Mouse (Mus musculus): ENCODE results near the gene Pfn4. TPM values are rescaled to one million over a fixed set of nuclear protein-coding genes. Genes with fewer than 3 reads are reported as not detected.

Gene Pfn4
- total RNA-seq, 2 experiments from 2014 or later: 9.7 to 12.5 TPM

DNA sequence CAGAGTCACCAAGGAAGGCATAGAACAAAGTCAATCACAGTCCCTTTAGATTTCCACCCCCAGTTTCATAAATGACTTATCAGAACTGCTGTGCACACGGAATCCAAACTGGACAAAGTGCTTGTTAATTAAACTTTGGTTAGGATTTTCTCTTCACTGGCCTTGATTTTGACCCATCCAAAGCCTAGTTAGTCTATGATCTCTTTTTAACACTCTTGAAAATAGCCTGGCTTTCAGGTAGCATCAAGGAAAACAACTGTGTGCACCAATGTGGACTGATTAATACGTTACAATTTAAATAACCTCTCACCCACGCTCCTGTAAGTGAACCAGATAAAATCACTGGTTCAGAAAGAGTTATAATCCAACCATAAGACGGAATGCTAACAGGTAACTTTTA, 42.2 kb downstream of the Pfn4 start:
- no peak for TF ChIP-seq CTCF (IDR thresholded peaks at IDR 0.05)
- no peak overlapping the region for H3K4me3 ChIP-seq
- H3K27ac ChIP-seq: no peak overlapping the region
- DNase-seq (ENCODE audit: extremely low spot score in 1 of 2, low spot score in 2 of 2): no peak
- intact Hi-C loops (cut with DNase I): no loop called here

DNA sequence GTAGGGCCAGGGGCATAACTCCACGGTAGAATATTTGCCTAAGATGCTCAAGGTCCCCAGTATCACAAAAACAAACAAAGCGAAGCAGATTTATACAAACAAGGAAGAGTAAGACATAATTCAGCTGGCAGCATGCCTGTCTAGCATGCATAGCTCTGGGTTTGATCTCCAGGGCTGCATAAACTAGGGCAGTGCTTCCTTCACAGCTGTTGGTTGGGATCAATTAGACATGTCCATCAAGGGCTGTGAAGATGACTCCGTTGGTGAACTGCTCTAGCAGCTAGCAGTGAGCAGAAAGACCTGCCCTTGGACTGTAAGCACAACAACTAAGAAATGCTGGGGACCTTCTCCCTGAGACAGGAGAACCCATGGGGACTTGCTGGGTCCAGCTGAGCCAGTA, 42.9 kb downstream of the Pfn4 start:
- TF ChIP-seq CTCF (IDR thresholded peaks at IDR 0.05): no peak
- intact Hi-C loops (cut with DNase I): no loop called here
- no peak for DNase-seq (ENCODE audit: extremely low spot score in 1 of 2, low spot score in 2 of 2)
- no peak overlapping the region for H3K27ac ChIP-seq
- no peak overlapping the region for H3K4me3 ChIP-seq

DNA sequence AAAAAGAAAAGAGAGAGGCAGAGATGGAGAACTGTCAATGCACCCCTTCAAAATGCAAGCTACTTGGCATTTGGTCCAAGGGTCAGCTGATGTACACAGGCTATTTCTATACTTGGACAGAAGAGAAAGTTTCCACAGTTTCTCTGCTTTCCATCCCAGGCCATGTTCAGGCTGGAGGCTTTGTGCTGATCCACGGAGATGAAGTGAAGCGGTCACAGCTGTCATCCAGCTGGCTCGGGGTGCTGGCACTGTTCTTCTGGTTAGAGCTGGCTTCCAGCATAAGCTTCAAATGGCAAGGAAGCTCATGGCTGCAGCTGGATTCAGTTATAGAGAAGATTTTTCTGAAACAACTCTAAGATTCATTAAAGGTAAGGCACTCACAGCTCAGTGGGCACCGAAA, 44.8 kb downstream of the Pfn4 start:
- TF ChIP-seq CTCF (IDR thresholded peaks at IDR 0.05): no peak
- intact Hi-C loops (cut with DNase I): no loop called here
- no peak for DNase-seq (ENCODE audit: extremely low spot score in 1 of 2, low spot score in 2 of 2)
- Histone ChIP-seq H3K27ac (no peak overlapping the region), H3K4me3 (no peak overlapping the region)

GRCm38 (mm10) chr12:4816680-4817360, 48.0 kb downstream of the Pfn4 start:
- no peak for DNase-seq (ENCODE audit: extremely low spot score in 1 of 2, low spot score in 2 of 2)
- no peak for TF ChIP-seq CTCF (IDR thresholded peaks at IDR 0.05)
- intact Hi-C loops (cut with DNase I): loop anchor here (2.0 kb wide), 2 partner anchors 48 to 100 kb away; partner anchors contain the start of genes Atad2b, Fam228b and Pfn4
- Histone ChIP-seq H3K4me3 (peak overlapping the region; percentile 88), H3K27ac (peak overlapping the region; percentile 81)

DNA sequence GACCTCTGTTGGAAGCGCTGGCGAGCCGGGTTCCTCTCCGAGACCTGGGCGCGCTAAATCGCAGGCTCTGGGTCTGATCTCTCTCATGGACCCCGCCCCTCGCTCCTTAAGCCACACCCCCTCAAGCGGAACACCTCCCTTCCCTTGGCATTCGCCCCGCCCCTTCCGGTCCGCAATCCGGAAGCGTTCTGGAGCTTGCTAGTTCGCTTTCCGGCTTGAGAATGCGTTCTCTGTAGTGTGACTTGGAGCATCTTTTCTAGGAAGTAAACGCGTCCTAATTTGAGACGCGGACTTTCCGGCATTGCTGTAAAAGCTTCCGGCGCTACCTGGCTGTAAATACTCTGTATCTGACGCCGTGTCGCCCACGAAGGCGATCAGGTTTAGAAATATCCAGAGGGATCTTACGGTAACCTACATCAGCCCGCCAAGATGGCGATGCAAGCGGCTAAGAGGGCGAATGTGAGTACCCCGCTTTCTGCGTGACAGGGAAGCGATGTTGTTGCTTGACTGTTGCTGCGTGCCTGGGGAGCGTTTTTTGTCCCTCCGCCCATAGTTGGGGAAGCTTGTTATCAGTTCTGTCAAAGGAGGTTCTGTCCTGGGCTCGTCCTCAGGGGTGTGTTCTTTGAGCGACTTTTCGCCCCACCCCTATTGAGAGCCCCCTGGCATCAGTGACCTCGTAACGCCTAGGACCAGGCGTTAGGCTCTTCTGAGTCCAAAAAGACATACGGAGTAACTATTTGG, 48.7 kb downstream of the Pfn4 start, which contains the start of gene Sf3b6:
TSS of gene Sf3b6 (plus strand) at position 184 of the 741 bp plus-strand sequence.
- H3K27ac ChIP-seq: peak within 1 kb of the TSS; percentile 81
- TF ChIP-seq CTCF (IDR thresholded peaks at IDR 0.05): no peak
- intact Hi-C loops (cut with DNase I): loop anchor here (2.0 kb wide), 3 partner anchors 23 to 99 kb away; partner anchors contain the start of genes Atad2b, Fam228b, Fkbp1b and Pfn4
- DNase-seq (ENCODE audit: extremely low spot score in 1 of 2, low spot score in 2 of 2): peak; percentile 96 to 97
- H3K4me3 ChIP-seq: peak within 1 kb of the TSS; percentile 88

DNA sequence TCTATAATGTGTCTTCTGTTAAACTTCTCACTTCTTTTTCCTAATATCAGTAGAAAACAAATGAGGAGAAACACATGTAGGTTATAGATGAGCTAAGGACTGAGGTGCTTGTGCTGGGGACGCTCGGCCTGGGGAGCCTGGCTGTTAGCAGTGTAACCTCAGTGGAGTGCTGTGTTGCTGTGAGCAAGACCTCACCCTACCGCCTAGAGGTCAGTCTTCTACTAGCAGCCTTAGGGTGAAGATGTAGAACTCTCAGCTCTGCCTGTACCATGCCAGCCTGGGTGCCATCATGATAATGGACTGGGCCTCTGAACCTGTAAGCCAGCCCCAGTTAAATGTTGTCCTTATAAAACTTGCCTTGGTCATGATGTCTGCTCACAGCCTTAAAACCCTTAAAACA, 58.4 kb downstream of the Pfn4 start:
- TF ChIP-seq CTCF (IDR thresholded peaks at IDR 0.05): no peak
- no peak for DNase-seq (ENCODE audit: extremely low spot score in 1 of 2, low spot score in 2 of 2)
- intact Hi-C loops (cut with DNase I): no loop called here
- Histone ChIP-seq H3K27ac (no peak overlapping the region), H3K4me3 (no peak overlapping the region)

Other genes with a start within 250 kb of the Pfn4 start
- 10 to 100 TPM; 69.6 to 73.0 TPM for gene Itsn2, start 176.4 kb upstream of the Pfn4 start, total RNA-seq (2021)
- gene Gm3625, start 176.1 kb upstream of the Pfn4 start, total RNA-seq (2021): not detected
- 1 to 10 TPM; 2.8 to 2.9 TPM for gene Fam228a, start 30.6 kb upstream of the Pfn4 start, total RNA-seq (2021)
- gene Fam228b, start 245 bp downstream of the Pfn4 start, total RNA-seq (2021): 10 to 100 TPM; 20.2 to 20.5 TPM
- 10 to 100 TPM; 75.5 to 85.2 TPM for gene Sf3b6, start 48.5 kb downstream of the Pfn4 start, total RNA-seq (2021)
- gene Fkbp1b, start 72.6 kb downstream of the Pfn4 start, total RNA-seq (2021): 10 to 100 TPM; 43.7 to 48.3 TPM
- 10 to 100 TPM; 11.8 to 12.5 TPM for gene Wdcp, start 74.3 kb downstream of the Pfn4 start, total RNA-seq (2021)
- gene Mfsd2b, start 105.3 kb downstream of the Pfn4 start, total RNA-seq (2021): under 1 TPM; 0.75 to 0.93 TPM
- 10 to 100 TPM; 56.5 to 60.3 TPM for gene Ubxn2a, start 138.7 kb downstream of the Pfn4 start, total RNA-seq (2021)
- 10 to 100 TPM; 32.6 to 37.9 TPM for gene Atad2b, start 148.3 kb downstream of the Pfn4 start, total RNA-seq (2021)